Mouse (Mus musculus) intestine, embryonic 14.5 days (tissue): ENCODE measurements around the gene Ralgds. TPM values are rescaled to one million over a fixed set of nuclear protein-coding genes. Genes with fewer than 3 reads are reported as not detected.
A peak's percentile ranks its signal among the peaks of the same experiment; 100 is the strongest.

Experiments
- ATAC-seq: fragments of 200-750 bp; cut with Nextera tagmentation; replicated peaks from 2 replicates; pipeline ENCODE4 v1.8.0; 2017; ENCODE audit warnings: low read depth, moderate number of reproducible peaks, moderate TSS enrichment, moderate library complexity; ENCODE audit not compliant: low FRiP score, low TSS enrichment
- DNase-seq: peaks from one replicate; pipeline ENCODE4 v3.0.0-alpha.2; 2018; ENCODE audit warnings: low spot score
- H3K27ac ChIP-seq: fragments of 300-500 bp; sonication (generic); 2 replicates; pipeline ENCODE4 v1.5.1; 2014; ENCODE audit warnings: low read depth, mild to moderate bottlenecking, control low read depth
- H3K27me3 ChIP-seq: fragments of 300-500 bp; sonication (generic); replicated peaks from 2 replicates; pipeline ENCODE4 v1.6.1; 2014; ENCODE audit warnings: low read length, control low read depth; ENCODE audit not compliant: control insufficient read depth, insufficient read depth
- H3K36me3 ChIP-seq: fragments of 300-500 bp; sonication (generic); 2 replicates; pipeline ENCODE4 v1.6.1; 2014; ENCODE audit warnings: low read length, control low read depth; ENCODE audit not compliant: control insufficient read depth, insufficient read depth
- H3K4me1 ChIP-seq: fragments of 300-500 bp; sonication (generic); replicated peaks from 2 replicates; pipeline ENCODE4 v1.6.1; 2014; ENCODE audit warnings: low read length, control low read depth, mixed read lengths; ENCODE audit not compliant: control insufficient read depth, insufficient read depth
- H3K4me2 ChIP-seq: fragments of 300-500 bp; sonication (generic); 2 replicates; pipeline ENCODE4 v1.6.1; 2014; ENCODE audit warnings: low read length
- H3K4me3 ChIP-seq: fragments of 300-500 bp; sonication (generic); 2 replicates; pipeline ENCODE4 v1.5.1; 2014; ENCODE audit warnings: low read depth, low read length, control low read depth, mixed read lengths
- H3K9ac ChIP-seq: fragments of 300-500 bp; sonication (generic); 2 replicates; pipeline ENCODE4 v1.6.1; 2014; ENCODE audit warnings: mild to moderate bottlenecking, low read length
- H3K9me3 ChIP-seq: fragments of 300-500 bp; sonication (generic); 2 replicates; pipeline ENCODE4 v1.6.1; 2016; ENCODE audit warnings: low read length, control low read depth; ENCODE audit not compliant: control insufficient read depth
- WGBS: fragments of 180-500 bp; shearing (Covaris S2); extraction: QIAGEN DNeasy Blood & Tissue Kit; methylation state at CpG from one replicate; pipeline ENCODE4 v1.1.7; 2014; 5-methylcytosine and 5-hydroxymethylcytosine counted together
- polyA plus RNA-seq: library from polyadenylated mRNA; unstranded; fragments of >200 nt; fragmentation: Nextera tagmentation; extraction: Ambion mirVana; gene quantifications from 2 replicates; pipeline ENCODE4 v1.2.1, GENCODE M21; 2014

Ralgds gene
- polyA plus RNA-seq, 1 experiment from 2014 or later = 40.6 TPM

DNA sequence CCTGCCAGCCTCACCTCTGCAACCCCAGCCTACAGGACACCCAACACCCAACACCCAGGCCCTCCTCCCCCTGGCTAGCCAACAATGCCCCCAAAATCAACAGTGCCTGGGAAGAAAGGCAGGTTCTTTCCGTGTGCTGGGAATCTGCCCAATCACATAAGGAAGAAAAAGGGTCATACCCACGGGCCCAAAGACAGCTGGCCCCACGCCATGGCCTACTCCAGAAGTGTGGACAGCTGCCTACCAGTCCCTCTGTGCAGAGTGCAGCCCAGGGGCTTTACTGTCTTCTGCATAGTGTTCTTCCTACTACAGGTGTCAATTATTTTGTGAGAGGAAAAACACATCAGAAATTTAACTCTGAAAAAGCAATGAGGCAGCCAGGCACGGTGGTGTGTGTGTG lies 62.4 kb downstream of the Ralgds start:
- H3K9ac ChIP-seq = no peak overlapping the region
- H3K4me3 ChIP-seq = no peak overlapping the region
- 93% methylated on average over 4 of the region's 4 CpGs for WGBS
- DNase-seq = no peak
- no peak for ATAC-seq
- H3K36me3 ChIP-seq = peaks cover 89% of the 10 kb centered on the region
- no peaks in the 10 kb centered on the region for H3K4me1 ChIP-seq
- H3K9me3 ChIP-seq = no peaks in the 10 kb centered on the region
- H3K27ac ChIP-seq = no peak overlapping the region
- no peak overlapping the region for H3K4me2 ChIP-seq
- H3K27me3 ChIP-seq = no peaks in the 10 kb centered on the region

DNA sequence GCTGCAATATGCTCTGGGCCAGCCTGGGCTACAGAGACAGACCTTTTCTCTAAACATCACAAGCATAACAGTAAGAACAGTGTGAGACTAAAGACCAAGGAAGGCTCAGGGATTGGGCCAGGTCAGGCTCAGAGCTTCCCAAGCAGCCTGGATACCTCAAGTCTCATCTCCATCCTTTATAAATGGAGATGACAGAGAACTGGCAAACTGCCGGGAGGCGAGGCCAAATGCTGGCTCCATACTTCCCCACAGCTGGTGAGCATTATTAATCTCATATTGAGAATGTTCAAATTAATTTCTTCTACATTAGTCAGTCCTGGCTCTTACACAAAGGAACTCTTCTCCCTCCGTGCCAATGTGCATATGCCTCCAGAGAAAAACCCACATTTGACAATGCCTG lies 63.9 kb downstream of the Ralgds start:
- DNase-seq (no peak), ATAC-seq (no peak)
- Histone ChIP-seq H3K4me1 (peaks cover 2% of the 10 kb centered on the region), H3K4me2 (no peak overlapping the region), H3K36me3 (peaks cover 80% of the 10 kb centered on the region), H3K9ac (no peak overlapping the region), H3K4me3 (no peak overlapping the region), H3K27me3 (no peaks in the 10 kb centered on the region), H3K27ac (no peak overlapping the region), H3K9me3 (no peaks in the 10 kb centered on the region)
- 91% methylated on average over 3 of the region's 3 CpGs for WGBS

DNA sequence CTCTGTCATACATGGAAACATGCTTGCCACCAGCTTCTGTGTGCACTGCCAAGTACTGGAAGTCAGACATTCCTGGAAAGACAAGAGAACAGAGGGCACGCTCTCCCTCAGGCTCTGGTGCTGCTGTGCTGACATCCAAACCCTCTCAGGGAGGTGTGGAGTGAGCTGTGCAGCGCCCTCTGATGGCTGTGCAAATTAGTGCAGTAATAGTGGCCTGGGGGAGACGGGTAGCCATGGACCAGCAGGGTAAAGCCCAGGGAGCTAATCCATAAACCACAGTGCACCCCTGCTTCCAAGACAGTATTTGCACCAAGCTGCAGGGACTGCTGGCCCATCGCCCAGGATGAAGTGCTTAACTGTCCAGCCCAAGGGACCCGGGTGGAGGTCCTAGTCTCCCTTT lies 65.1 kb downstream of the Ralgds start:
- Histone ChIP-seq H3K9ac (no peak overlapping the region), H3K4me1 (peaks cover 7% of the 10 kb centered on the region), H3K4me2 (no peak overlapping the region), H3K4me3 (no peak overlapping the region), H3K9me3 (no peaks in the 10 kb centered on the region), H3K27ac (no peak overlapping the region), H3K36me3 (peaks cover 69% of the 10 kb centered on the region), H3K27me3 (no peaks in the 10 kb centered on the region)
- DNase-seq (no peak), ATAC-seq (no peak)
- WGBS = 68% methylated on average over 5 of the region's 5 CpGs

DNA sequence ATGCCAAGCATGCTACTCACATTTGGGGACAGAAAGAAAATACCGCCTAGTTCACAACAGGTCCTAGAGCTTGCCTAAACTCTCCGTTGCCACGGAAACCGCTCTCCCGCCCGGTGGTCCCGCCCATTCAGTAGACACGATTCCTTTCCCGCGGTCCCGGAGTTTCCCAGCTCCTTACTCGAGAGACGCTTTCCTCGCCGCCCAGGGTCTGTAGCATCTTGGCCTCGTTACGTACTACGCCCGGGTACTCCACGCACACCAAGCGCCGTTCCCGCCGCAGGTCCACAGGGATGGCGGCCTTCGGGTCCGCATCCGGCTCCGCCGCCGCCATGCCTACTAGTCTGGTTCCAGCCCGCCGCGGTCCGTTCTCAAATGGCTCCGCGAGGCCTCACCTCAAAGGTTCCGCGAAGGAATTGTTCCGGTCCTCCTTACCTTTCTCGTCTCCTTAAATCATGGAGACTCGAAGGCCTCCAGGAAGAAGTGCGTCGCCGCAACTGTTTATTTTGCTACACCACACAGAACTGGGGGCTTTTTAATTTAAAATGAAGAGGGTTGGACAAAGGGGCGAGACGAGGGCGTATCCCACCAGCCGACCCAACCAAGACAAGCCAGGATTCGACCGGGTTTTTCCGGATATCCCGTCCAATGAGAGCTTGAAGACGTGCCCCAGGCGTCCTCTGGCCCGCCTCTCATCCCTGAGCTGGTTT lies 69.9 kb downstream of the Ralgds start:
- Histone ChIP-seq H3K27ac (peak overlapping the region; percentile 80), H3K27me3 (no peaks in the 10 kb centered on the region), H3K9me3 (no peaks in the 10 kb centered on the region), H3K9ac (peak overlapping the region; percentile 81), H3K36me3 (peaks cover 30% of the 10 kb centered on the region), H3K4me3 (peak overlapping the region; percentile 85), H3K4me2 (peak overlapping the region; percentile 68), H3K4me1 (peaks cover 7% of the 10 kb centered on the region)
- peak; percentile 90 for ATAC-seq
- DNase-seq = peak; percentile 98
- under 1% methylated on average over 56 of the region's 56 CpGs for WGBS

DNA sequence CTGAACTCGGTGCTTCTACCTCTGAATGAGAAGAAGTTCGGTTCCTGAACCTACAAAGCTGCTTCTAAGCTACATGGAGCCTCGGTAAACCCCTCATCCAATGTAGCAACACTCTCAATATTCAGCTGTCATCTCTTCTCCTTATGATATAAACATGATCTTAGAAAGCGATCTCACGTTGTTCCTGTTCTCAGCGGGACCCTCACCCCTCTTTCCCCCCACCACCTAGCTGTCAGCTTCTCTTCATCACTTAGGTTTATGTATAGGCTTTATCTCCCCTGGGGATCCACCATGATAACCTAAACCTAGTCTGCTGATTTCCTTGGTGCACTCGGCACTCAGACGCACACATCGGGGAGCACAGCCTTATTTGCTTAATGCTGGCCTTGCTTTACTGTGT lies 70.7 kb downstream of the Ralgds start, which contains the start of gene Gtf3c5:
Gene Gtf3c5 (minus strand): TSS at position 101 of the 400 bp plus-strand sequence.
- no peak for ATAC-seq
- H3K9ac ChIP-seq = peak within 1 kb of the TSS; percentile 81
- 73% methylated on average over 9 of the region's 9 CpGs for WGBS
- peak within 1 kb of the TSS; percentile 80 for H3K27ac ChIP-seq
- H3K4me1 ChIP-seq = peaks cover 7% of the 10 kb centered on the region
- no peaks in the 10 kb centered on the region for H3K27me3 ChIP-seq
- no peaks in the 10 kb centered on the region for H3K9me3 ChIP-seq
- H3K36me3 ChIP-seq = peaks cover 21% of the 10 kb centered on the region
- no peak for DNase-seq
- H3K4me2 ChIP-seq = peak within 1 kb of the TSS; percentile 68
- peak within 1 kb of the TSS; percentile 85 for H3K4me3 ChIP-seq

DNA sequence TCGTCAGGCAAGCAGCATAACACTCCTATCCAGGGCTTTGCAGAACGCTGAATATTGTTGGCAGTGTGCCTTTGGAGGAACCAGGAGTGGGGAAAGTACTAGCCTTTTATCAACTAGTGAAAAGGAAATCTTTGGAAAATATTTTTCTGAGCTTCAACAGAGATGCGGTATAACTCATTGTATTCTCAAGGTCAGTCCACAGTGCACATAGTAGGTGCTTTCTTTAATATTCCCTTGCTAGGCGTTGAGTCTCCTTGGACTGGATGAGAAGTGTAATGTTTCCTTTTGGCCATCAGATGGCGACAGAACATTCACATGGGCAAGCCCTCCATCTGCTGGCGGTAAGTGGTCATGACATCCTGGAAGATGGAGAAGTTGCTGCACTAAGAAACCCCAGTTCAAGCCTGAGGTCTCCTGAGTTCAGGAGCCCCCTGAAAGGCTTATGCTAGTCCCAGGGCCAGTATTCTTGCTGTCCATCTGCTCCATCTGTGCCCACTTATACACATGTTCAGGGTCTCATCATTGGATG lies 72.2 kb downstream of the Ralgds start:
- Histone ChIP-seq H3K4me2 (no peak overlapping the region), H3K27ac (no peak overlapping the region), H3K36me3 (peaks cover 8% of the 10 kb centered on the region), H3K9ac (no peak overlapping the region), H3K4me1 (peaks cover 7% of the 10 kb centered on the region), H3K9me3 (no peaks in the 10 kb centered on the region), H3K4me3 (no peak overlapping the region), H3K27me3 (no peaks in the 10 kb centered on the region)
- DNase-seq (peak; percentile 83), ATAC-seq (0 out of 2 replicates have a peak, but pooled peaks have one; percentile 11)
- 18% methylated on average over 6 of the region's 6 CpGs for WGBS

DNA sequence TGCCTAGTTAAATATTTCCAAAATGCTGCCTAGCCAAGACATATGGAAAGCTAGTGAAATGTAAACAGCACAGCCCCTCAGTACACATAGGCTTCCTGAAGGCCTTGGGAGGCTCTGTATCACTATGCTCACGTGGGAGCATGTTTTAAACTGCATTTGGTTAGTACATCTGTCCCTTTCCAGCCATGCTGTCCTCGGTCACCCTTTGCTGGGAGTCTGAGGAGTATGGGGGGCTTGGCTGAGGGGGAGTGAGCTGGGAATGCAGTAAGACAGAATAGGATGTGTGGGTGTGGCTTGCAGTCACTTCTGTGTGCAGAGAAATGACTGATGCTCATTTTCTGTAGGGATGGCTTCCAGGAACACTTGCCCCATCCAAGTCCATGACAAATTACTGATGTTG lies 72.8 kb downstream of the Ralgds start:
- 33% methylated on average over 2 of the region's 2 CpGs for WGBS
- Histone ChIP-seq H3K4me1 (peaks cover 7% of the 10 kb centered on the region), H3K4me3 (no peak overlapping the region), H3K9ac (no peak overlapping the region), H3K27me3 (no peaks in the 10 kb centered on the region), H3K9me3 (no peaks in the 10 kb centered on the region), H3K36me3 (peaks cover 2% of the 10 kb centered on the region), H3K27ac (no peak overlapping the region), H3K4me2 (no peak overlapping the region)
- no peak for DNase-seq
- no peak for ATAC-seq

DNA sequence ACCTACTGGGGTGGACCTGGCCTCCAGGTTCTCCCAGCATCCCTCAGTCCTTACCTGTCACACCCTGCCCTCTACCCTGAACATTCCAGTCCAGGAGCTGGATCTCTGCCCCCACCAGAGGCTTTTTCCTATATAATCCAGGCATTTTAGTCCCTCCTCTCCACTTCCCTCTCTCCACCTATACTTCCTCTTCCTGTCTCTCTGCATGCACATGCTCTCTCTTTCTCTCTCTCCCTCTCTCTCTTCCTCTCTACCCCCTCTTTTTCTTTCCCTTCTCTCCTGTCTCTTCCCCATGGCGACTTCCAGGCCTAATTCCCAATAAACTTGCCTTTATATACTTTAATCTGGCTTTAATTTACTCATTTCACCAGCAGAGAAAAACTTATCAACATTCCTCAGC lies 75.6 kb downstream of the Ralgds start:
- 33% methylated on average over 1 of the region's 1 CpGs for WGBS

DNA sequence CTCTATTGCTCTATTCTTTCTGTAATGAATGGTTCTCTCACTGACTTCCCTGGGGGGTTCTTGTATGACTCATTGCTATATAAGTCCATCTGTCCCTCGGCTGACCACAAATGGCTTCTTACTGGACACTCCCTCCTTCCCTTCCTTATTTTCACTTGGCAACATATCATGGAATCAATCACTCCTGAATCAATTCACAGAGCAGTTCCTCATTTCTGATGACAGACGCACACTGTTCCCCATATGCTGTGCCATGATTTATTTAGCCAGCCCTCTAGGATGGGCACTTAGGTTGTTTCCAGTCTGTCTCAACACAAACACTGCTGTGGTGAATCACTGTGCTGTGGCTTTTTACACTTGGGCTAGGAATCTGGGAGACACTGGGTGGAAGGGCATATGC lies 78.6 kb downstream of the Ralgds start:
- DNase-seq (no peak), ATAC-seq (no peak)
- Histone ChIP-seq H3K9me3 (no peaks in the 10 kb centered on the region), H3K9ac (no peak overlapping the region), H3K4me3 (no peak overlapping the region), H3K4me2 (no peak overlapping the region), H3K27me3 (no peaks in the 10 kb centered on the region), H3K27ac (no peak overlapping the region), H3K36me3 (no peaks in the 10 kb centered on the region), H3K4me1 (no peaks in the 10 kb centered on the region)
- WGBS = 74% methylated on average over 2 of the region's 2 CpGs

More for the DNA sequence above, 75.6 kb downstream of the Ralgds start:
- ATAC-seq (no peak), DNase-seq (no peak)
- H3K4me2 ChIP-seq = no peak overlapping the region
- H3K27ac ChIP-seq = no peak overlapping the region
- H3K4me3 ChIP-seq = no peak overlapping the region
- H3K9ac ChIP-seq = no peak overlapping the region
- H3K9me3 ChIP-seq = no peaks in the 10 kb centered on the region
- H3K4me1 ChIP-seq = no peaks in the 10 kb centered on the region
- H3K27me3 ChIP-seq = no peaks in the 10 kb centered on the region
- no peaks in the 10 kb centered on the region for H3K36me3 ChIP-seq
